Mouse (Mus musculus) embryonic facial prominence, embryonic 10.5 days (tissue): ENCODE measurements at regions not wholly inside any gene's neighbourhood (a gene's known extent, or its start where the extent isn't known, plus 50 kb on each side); places are given as distances from the start of the nearest gene placed in this dataset.

Experiments
- DNase-seq: peaks from one replicate; pipeline ENCODE4 v3.0.0-alpha.2; 2017; ENCODE audit warnings: low spot score
- H3K27ac ChIP-seq: fragments of 300-500 bp; sonication (generic); replicated peaks from 2 replicates; pipeline ENCODE4 v1.5.1; 2016; ENCODE audit warnings: mild to moderate bottlenecking
- H3K27me3 ChIP-seq: fragments of 300-500 bp; sonication (generic); replicated peaks from 2 replicates; pipeline ENCODE4 v1.6.1; 2016; ENCODE audit warnings: low read depth, mild to moderate bottlenecking; ENCODE audit not compliant: poor library complexity, severe bottlenecking
- H3K36me3 ChIP-seq: fragments of 300-500 bp; sonication (generic); replicated peaks from 2 replicates; pipeline ENCODE4 v1.6.1; 2016; ENCODE audit warnings: mild to moderate bottlenecking, moderate library complexity
- H3K4me1 ChIP-seq: fragments of 300-500 bp; sonication (generic); 2 replicates; pipeline ENCODE4 v1.6.1; 2016
- H3K4me3 ChIP-seq: fragments of 300-500 bp; sonication (generic); 2 replicates; pipeline ENCODE4 v1.5.1; 2016; ENCODE audit warnings: mild to moderate bottlenecking, moderate library complexity
- H3K9me3 ChIP-seq: fragments of 300-500 bp; sonication (generic); 2 replicates; pipeline ENCODE4 v1.6.1; 2016; ENCODE audit warnings: mild to moderate bottlenecking
- WGBS: fragments of 180-500 bp; shearing (Covaris S2); methylation state at CpG from one replicate; pipeline ENCODE4 v1.1.7; 2016; 5-methylcytosine and 5-hydroxymethylcytosine counted together

- no peaks in the 10 kb centered on the region for H3K9me3 ChIP-seq
- DNase-seq: no peak
- no peak overlapping the region for H3K27ac ChIP-seq
Observed at GRCm38 (mm10) chr1:181286146-181286545, 66.3 kb upstream of the Cnih3 start.

GRCm38 (mm10) chr1:181287166-181287565, 65.3 kb upstream of the Cnih3 start:
- Histone ChIP-seq H3K4me3 (no peak overlapping the region), H3K27ac (no peak overlapping the region), H3K9me3 (no peaks in the 10 kb centered on the region), H3K36me3 (no peaks in the 10 kb centered on the region), H3K4me1 (no peaks in the 10 kb centered on the region), H3K27me3 (no peaks in the 10 kb centered on the region)
- no peak for DNase-seq
- WGBS: 76% methylated on average over 1 of the region's 1 CpGs

More at GRCm38 (mm10) chr1:181286146-181286545, 66.3 kb upstream of the Cnih3 start:
- WGBS: 82% methylated on average over 5 of the region's 5 CpGs
- Histone ChIP-seq H3K27me3 (no peaks in the 10 kb centered on the region), H3K4me3 (no peak overlapping the region), H3K36me3 (no peaks in the 10 kb centered on the region), H3K4me1 (no peaks in the 10 kb centered on the region)

- no peak for DNase-seq
- H3K9me3 ChIP-seq: no peaks in the 10 kb centered on the region
- no peak overlapping the region for H3K4me3 ChIP-seq
- no peaks in the 10 kb centered on the region for H3K27me3 ChIP-seq
- no peak overlapping the region for H3K27ac ChIP-seq
- H3K36me3 ChIP-seq: no peaks in the 10 kb centered on the region
- WGBS: 76% methylated on average over 13 of the region's 13 CpGs
- H3K4me1 ChIP-seq: no peaks in the 10 kb centered on the region
Observed at GRCm38 (mm10) chr1:181289385-181290035, 62.9 kb upstream of the Cnih3 start.

- H3K4me1 ChIP-seq: no peaks in the 10 kb centered on the region
- DNase-seq: no peak
- no peak overlapping the region for H3K27ac ChIP-seq
- no peaks in the 10 kb centered on the region for H3K27me3 ChIP-seq
- 59% methylated on average over 6 of the region's 6 CpGs for WGBS
- no peaks in the 10 kb centered on the region for H3K36me3 ChIP-seq
- no peaks in the 10 kb centered on the region for H3K9me3 ChIP-seq
- no peak overlapping the region for H3K4me3 ChIP-seq
Observed at GRCm38 (mm10) chr1:181291202-181291601, 61.2 kb upstream of the Cnih3 start.

- H3K27ac ChIP-seq: no peak overlapping the region
- WGBS: 86% methylated on average over 5 of the region's 5 CpGs
- no peak for DNase-seq
- no peaks in the 10 kb centered on the region for H3K27me3 ChIP-seq
- no peak overlapping the region for H3K4me3 ChIP-seq
- H3K9me3 ChIP-seq: no peaks in the 10 kb centered on the region
- no peaks in the 10 kb centered on the region for H3K36me3 ChIP-seq
- no peaks in the 10 kb centered on the region for H3K4me1 ChIP-seq
Observed at GRCm38 (mm10) chr1:181291966-181292365, 60.5 kb upstream of the Cnih3 start.

GRCm38 (mm10) chr1:181293079-181293865, 59.2 kb upstream of the Cnih3 start:
- Histone ChIP-seq H3K36me3 (no peaks in the 10 kb centered on the region), H3K27ac (no peak overlapping the region), H3K9me3 (no peaks in the 10 kb centered on the region), H3K4me1 (no peaks in the 10 kb centered on the region), H3K4me3 (no peak overlapping the region), H3K27me3 (no peaks in the 10 kb centered on the region)
- DNase-seq: no peak
- WGBS: 87% methylated on average over 16 of the region's 16 CpGs

GRCm38 (mm10) chr1:181295651-181296050, 56.8 kb upstream of the Cnih3 start:
- no peaks in the 10 kb centered on the region for H3K36me3 ChIP-seq
- H3K27ac ChIP-seq: no peak overlapping the region
- H3K9me3 ChIP-seq: no peaks in the 10 kb centered on the region
- H3K4me3 ChIP-seq: no peak overlapping the region
- no peaks in the 10 kb centered on the region for H3K27me3 ChIP-seq
- H3K4me1 ChIP-seq: no peaks in the 10 kb centered on the region
- DNase-seq: no peak
- WGBS: 89% methylated on average over 4 of the region's 4 CpGs

GRCm38 (mm10) chr1:181298063-181298462, 54.4 kb upstream of the Cnih3 start:
- DNase-seq: no peak
- WGBS: 79% methylated on average over 5 of the region's 5 CpGs
- H3K36me3 ChIP-seq: no peaks in the 10 kb centered on the region

GRCm38 (mm10) chr1:181299075-181299665, 53.3 kb upstream of the Cnih3 start:
- no peaks in the 10 kb centered on the region for H3K9me3 ChIP-seq
- no peak overlapping the region for H3K27ac ChIP-seq
- H3K4me3 ChIP-seq: no peak overlapping the region
- H3K4me1 ChIP-seq: no peaks in the 10 kb centered on the region
- no peaks in the 10 kb centered on the region for H3K27me3 ChIP-seq
- 93% methylated on average over 14 of the region's 14 CpGs for WGBS
- no peaks in the 10 kb centered on the region for H3K36me3 ChIP-seq
- DNase-seq: no peak

More at GRCm38 (mm10) chr1:181298063-181298462, 54.4 kb upstream of the Cnih3 start:
- Histone ChIP-seq H3K4me1 (no peaks in the 10 kb centered on the region), H3K27ac (no peak overlapping the region), H3K4me3 (no peak overlapping the region), H3K27me3 (no peaks in the 10 kb centered on the region), H3K9me3 (no peaks in the 10 kb centered on the region)

GRCm38 (mm10) chr1:181299826-181300225, 52.6 kb upstream of the Cnih3 start:
- no peak overlapping the region for H3K4me3 ChIP-seq
- WGBS: 93% methylated on average over 6 of the region's 6 CpGs

GRCm38 (mm10) chr1:181302151-181302550, 50.3 kb upstream of the Cnih3 start:
- 95% methylated on average over 17 of the region's 17 CpGs for WGBS
- no peak overlapping the region for H3K4me3 ChIP-seq
- H3K27me3 ChIP-seq: no peaks in the 10 kb centered on the region
- H3K36me3 ChIP-seq: no peaks in the 10 kb centered on the region
- H3K4me1 ChIP-seq: no peaks in the 10 kb centered on the region
- no peak overlapping the region for H3K27ac ChIP-seq
- DNase-seq: no peak
- H3K9me3 ChIP-seq: no peaks in the 10 kb centered on the region

More at GRCm38 (mm10) chr1:181299826-181300225, 52.6 kb upstream of the Cnih3 start:
- no peaks in the 10 kb centered on the region for H3K9me3 ChIP-seq
- H3K36me3 ChIP-seq: no peaks in the 10 kb centered on the region
- H3K27me3 ChIP-seq: no peaks in the 10 kb centered on the region
- H3K4me1 ChIP-seq: no peaks in the 10 kb centered on the region
- H3K27ac ChIP-seq: no peak overlapping the region
- no peak for DNase-seq
